Mouse (Mus musculus): ENCODE measurements at regions not wholly inside any gene's neighbourhood (a gene's known extent, or its start where the extent isn't known, plus 50 kb on each side); places are given as distances from the start of the nearest gene placed in this dataset.

DNA sequence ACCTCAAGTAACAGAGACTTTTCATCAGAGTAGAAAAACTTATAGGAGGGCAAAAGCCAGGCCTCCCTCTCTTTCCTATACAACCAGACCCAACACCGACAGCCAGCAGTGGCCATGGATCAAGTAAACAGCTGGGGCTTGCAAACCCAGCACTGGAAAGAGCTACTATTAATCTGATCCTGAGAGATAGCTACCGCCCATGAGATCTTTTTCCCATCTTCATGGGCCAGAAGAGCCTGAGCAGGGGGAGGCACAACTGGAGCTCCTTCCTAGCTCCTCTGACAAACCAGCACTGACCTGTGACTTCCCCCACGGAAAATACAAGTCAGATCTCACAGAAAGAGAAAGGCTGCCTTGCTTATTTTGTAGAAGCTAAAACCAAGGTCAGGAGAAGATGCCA lies 311.1 kb downstream of the Rps6kc1 start:
- TF ChIP-seq CTCF (conservative IDR thresholded peaks at IDR 0.05; ENCODE audit: insufficient read depth, insufficient read length, low read depth, low read length): no peak
- no peak for TF ChIP-seq POLR2A (IDR thresholded peaks at IDR 0.05; ENCODE audit: low read depth, low read length)
